Mouse (Mus musculus) CH12.LX (cell line): ENCODE measurements at regions not wholly inside any gene's neighbourhood (a gene's known extent, or its start where the extent isn't known, plus 50 kb on each side); places are given as distances from the start of the nearest gene placed in this dataset.

ENCODE experiments used
- DNase-seq: peaks from one replicate; pipeline ENCODE4 v3.0.0-alpha.2; 2013; ENCODE audit errors: extremely low read depth
- H3K27ac ChIP-seq: 2 replicates; pipeline ENCODE4 v1.5.1; 2012; ENCODE audit warnings: low read depth, mild to moderate bottlenecking, control low read depth, moderate library complexity; ENCODE audit not compliant: insufficient read depth
- H3K27me3 ChIP-seq: replicated peaks from 2 replicates; pipeline ENCODE3; 2012; ENCODE audit warnings: inconsistent platforms
- H3K36me3 ChIP-seq, 2 experiments: replicated peaks in 1 of 2; 2 replicates each; pipeline versions ENCODE3 to v1.6.1; 2012; ENCODE audit warnings: inconsistent platforms in 1 of 2, low read length in 1 of 2, mild to moderate bottlenecking in 1 of 2, mixed read lengths in 1 of 2, moderate library complexity in 1 of 2; ENCODE audit not compliant: control insufficient read depth in 1 of 2, insufficient read depth in 1 of 2
- H3K4me1 ChIP-seq, 2 experiments: 2 replicates each; pipeline ENCODE4 v1.6.1; 2012; ENCODE audit warnings: inconsistent platforms in 1 of 2, moderate library complexity in 1 of 2; ENCODE audit not compliant: insufficient read depth in 2 of 2, control insufficient read depth in 1 of 2
- H3K4me2 ChIP-seq: 2 replicates; pipeline ENCODE4 v1.6.1; 2012; ENCODE audit warnings: low read depth, mild to moderate bottlenecking, control low read depth; ENCODE audit not compliant: poor library complexity, insufficient read depth, severe bottlenecking
- H3K4me3 ChIP-seq, 3 experiments: fragments of 150-350 bp in 1 of 3; sonication (generic) in 1 of 3; replicated peaks in 1 of 3; 2 replicates each; pipeline versions ENCODE3 to v1.5.1; 2011 to 2012; ENCODE audit warnings: low read depth in 2 of 3, low read length in 2 of 3, mild to moderate bottlenecking in 2 of 3, moderate library complexity in 2 of 3, control low read depth in 1 of 3, improper control_type of control experiment in 1 of 3, inconsistent platforms in 1 of 3, mixed read lengths in 1 of 3; ENCODE audit not compliant: poor library complexity in 1 of 3
- H3K79me2 ChIP-seq: replicated peaks from 2 replicates; pipeline ENCODE4 v1.6.1; 2012; ENCODE audit warnings: mild to moderate bottlenecking, moderate library complexity; ENCODE audit not compliant: control insufficient read depth, poor library complexity, insufficient read depth, severe bottlenecking; ENCODE audit errors: extremely low read depth
- H3K9ac ChIP-seq: 2 replicates; pipeline ENCODE4 v1.6.1; 2012; ENCODE audit warnings: low read depth, mild to moderate bottlenecking, control low read depth, moderate library complexity; ENCODE audit not compliant: insufficient read depth
- H3K9me3 ChIP-seq: replicated peaks from 2 replicates; pipeline ENCODE3; 2012; ENCODE audit warnings: low read length, inconsistent platforms, mixed read lengths
- BHLHE40 ChIP-seq: IDR thresholded peaks from 2 replicates; pipeline ENCODE4 v1.6.1; 2011; ENCODE audit warnings: mild to moderate bottlenecking, low read depth, low read length, improper control_type of control experiment
- CHD1 ChIP-seq: IDR thresholded peaks from 2 replicates; pipeline ENCODE4 v1.6.1; 2012; ENCODE audit warnings: low read depth, low read length, improper control_type of control experiment, inconsistent platforms
- ELF1 ChIP-seq: IDR thresholded peaks from 2 replicates; pipeline ENCODE4 v1.6.1; 2014; ENCODE audit warnings: low read depth, mild to moderate bottlenecking, inconsistent platforms, low read length, improper control_type of control experiment
- ETS1 ChIP-seq: conservative IDR thresholded peaks from 2 replicates; pipeline ENCODE4 v1.6.1; 2012; ENCODE audit warnings: low read depth, mild to moderate bottlenecking, inconsistent platforms, low read length, improper control_type of control experiment, moderate library complexity
- GABPA ChIP-seq: IDR thresholded peaks from 2 replicates; pipeline ENCODE4 v1.6.1; 2012; ENCODE audit warnings: low read depth, low read length, improper control_type of control experiment, inconsistent platforms; ENCODE audit not compliant: insufficient replicate concordance
- IRF4 ChIP-seq: IDR thresholded peaks from 2 replicates; pipeline ENCODE4 v1.6.1; 2014; ENCODE audit warnings: low read depth, mild to moderate bottlenecking, inconsistent platforms, low read length, improper control_type of control experiment
- JUN ChIP-seq: IDR thresholded peaks from 2 replicates; pipeline ENCODE4 v1.6.1; 2011; ENCODE audit warnings: low read depth, mild to moderate bottlenecking, low read length, improper control_type of control experiment, moderate library complexity; ENCODE audit not compliant: insufficient read depth
- JUND ChIP-seq: conservative IDR thresholded peaks from 2 replicates; pipeline ENCODE4 v1.6.1; 2011; ENCODE audit warnings: low read depth, low read length, improper control_type of control experiment
- KAT2A ChIP-seq: IDR thresholded peaks from 2 replicates; pipeline ENCODE4 v1.6.1; 2012; ENCODE audit warnings: low read length, improper control_type of control experiment, inconsistent platforms; ENCODE audit not compliant: insufficient replicate concordance
- MAFK ChIP-seq: IDR thresholded peaks from 2 replicates; pipeline ENCODE4 v1.6.1; 2011; ENCODE audit warnings: low read length, improper control_type of control experiment; ENCODE audit not compliant: insufficient replicate concordance
- MAZ ChIP-seq: IDR thresholded peaks from 2 replicates; pipeline ENCODE4 v1.6.1; 2012; ENCODE audit warnings: low read depth, mild to moderate bottlenecking, inconsistent platforms, low read length, improper control_type of control experiment, moderate library complexity
- MYC ChIP-seq: IDR thresholded peaks from 2 replicates; pipeline ENCODE4 v1.6.1; 2011; ENCODE audit warnings: low read depth, mild to moderate bottlenecking, improper control_type of control experiment, low read length
- NELFE ChIP-seq: IDR thresholded peaks from 2 replicates; pipeline ENCODE4 v1.6.1; 2011; ENCODE audit warnings: low read depth, low read length, improper control_type of control experiment
- NRF1 ChIP-seq: IDR thresholded peaks from 2 replicates; pipeline ENCODE4 v1.6.1; 2014; ENCODE audit warnings: low read depth, mild to moderate bottlenecking, inconsistent platforms, low read length, improper control_type of control experiment, moderate library complexity
- RAD21 ChIP-seq: IDR thresholded peaks from 2 replicates; pipeline ENCODE4 v1.6.1; 2011; ENCODE audit warnings: low read depth, mild to moderate bottlenecking, low read length, improper control_type of control experiment, moderate library complexity
- RCOR1 ChIP-seq: conservative IDR thresholded peaks from 2 replicates; pipeline ENCODE4 v1.6.1; 2012; ENCODE audit warnings: low read depth, mild to moderate bottlenecking, inconsistent platforms, low read length, improper control_type of control experiment
- SMC3 ChIP-seq: IDR thresholded peaks from 2 replicates; pipeline ENCODE4 v1.6.1; 2011; ENCODE audit warnings: low read depth, low read length, improper control_type of control experiment
- TBP ChIP-seq: conservative IDR thresholded peaks from 2 replicates; pipeline ENCODE4 v1.6.1; 2011; ENCODE audit warnings: low read depth, low read length, improper control_type of control experiment
- UBTF ChIP-seq: IDR thresholded peaks from 2 replicates; pipeline ENCODE4 v1.6.1; 2012; ENCODE audit warnings: low read depth, mild to moderate bottlenecking, inconsistent platforms, low read length, improper control_type of control experiment, moderate library complexity
- USF2 ChIP-seq: conservative IDR thresholded peaks from 2 replicates; pipeline ENCODE4 v1.6.1; 2011; ENCODE audit warnings: low read depth, low read length, improper control_type of control experiment
- ZKSCAN1 ChIP-seq: IDR thresholded peaks from 2 replicates; pipeline ENCODE4 v1.6.1; 2012; ENCODE audit warnings: low read depth, inconsistent platforms, low read length, improper control_type of control experiment, borderline replicate concordance
- ZMIZ1 ChIP-seq: IDR thresholded peaks from 2 replicates; pipeline ENCODE4 v1.6.1; 2012; ENCODE audit warnings: low read depth, mild to moderate bottlenecking, inconsistent platforms, low read length, improper control_type of control experiment
- ZNF384 ChIP-seq: IDR thresholded peaks from 2 replicates; pipeline ENCODE4 v1.6.1; 2012; ENCODE audit warnings: low read depth, low read length, improper control_type of control experiment, inconsistent platforms
- dilution Hi-C: fragments of 300-500 bp; cut with MboI; formaldehyde crosslinking; loops from 2 replicates; pipeline ENCODE4 v1.14.3; 2020; ENCODE audit warnings: low sequenced_read_pairs; ENCODE audit not compliant: extremely low pct_unique_long_range_greater_than_20kb, extremely low pct_ligation_motif_present
- in situ Hi-C: fragments of 300-500 bp; cut with MboI; formaldehyde crosslinking; loops from 3 replicates; pipeline ENCODE4 v1.14.3; 2019; ENCODE audit warnings: low sequenced_read_pairs, low pct_ligation_motif_present, low pct_unique_long_range_greater_than_20kb, mixed read lengths

GRCm38 (mm10) chr13:52369851-52370250 is 161.2 kb downstream of the Diras2 start:
- Histone ChIP-seq H3K79me2 (no peaks in the 10 kb centered on the region), H3K27ac (no peak overlapping the region), H3K36me3 (no peaks in the 10 kb centered on the region), H3K4me1 (no peaks in the 10 kb centered on the region), H3K4me3 (no peak overlapping the region), H3K4me2 (no peak overlapping the region), H3K9me3 (no peaks in the 10 kb centered on the region), H3K9ac (no peak overlapping the region), H3K27me3 (no peaks in the 10 kb centered on the region)
- DNase-seq, result no peak
- dilution Hi-C loops (no loop called here), in situ Hi-C loops (no loop called here)
- TF ChIP-seq TBP, result no peak
- TF ChIP-seq RAD21, result no peak
- TF ChIP-seq SMC3, result no peak
- no peak for TF ChIP-seq MYC
- no peak for TF ChIP-seq BHLHE40
- no peak for TF ChIP-seq JUND
- TF ChIP-seq NRF1, result no peak
- TF ChIP-seq RCOR1, result no peak
- TF ChIP-seq ELF1, result no peak
- no peak for TF ChIP-seq GABPA
- no peak for TF ChIP-seq NELFE
- no peak for TF ChIP-seq KAT2A
- TF ChIP-seq ZMIZ1, result no peak
- no peak for TF ChIP-seq ZKSCAN1
- no peak for TF ChIP-seq ETS1
- TF ChIP-seq CHD1, result no peak
- no peak for TF ChIP-seq USF2
- TF ChIP-seq JUN, result no peak
- TF ChIP-seq IRF4, result no peak

- in situ Hi-C loops, result no loop called here
Observed at GRCm38 (mm10) chr13:52371986-52372385, 159.1 kb downstream of the Diras2 start.

More at GRCm38 (mm10) chr13:52371986-52372385, 159.1 kb downstream of the Diras2 start:
- Histone ChIP-seq H3K4me1 (no peaks in the 10 kb centered on the region), H3K4me3 (no peak overlapping the region), H3K4me2 (no peak overlapping the region), H3K9ac (no peak overlapping the region), H3K79me2 (no peaks in the 10 kb centered on the region), H3K27ac (no peak overlapping the region), H3K36me3 (no peaks in the 10 kb centered on the region), H3K9me3 (no peaks in the 10 kb centered on the region)
- no peak for DNase-seq
- TF ChIP-seq ZNF384 (no peak), RCOR1 (no peak), KAT2A (no peak), ZKSCAN1 (no peak), UBTF (no peak), MAFK (no peak), MAZ (no peak), ETS1 (no peak)
- TF ChIP-seq, all 38 proteins: peak for 0
- no peaks in the 10 kb centered on the region for H3K27me3 ChIP-seq
- dilution Hi-C loops, result no loop called here
